Mouse (Mus musculus): ENCODE results near the gene Soga3.

Gene Soga3

GRCm38 (mm10) chr10:29206730-29207129 lies 63.1 kb downstream of the Soga3 start:
- DNase-seq (ENCODE audit: extremely low read depth, insufficient read length, low spot score), result peak; percentile 22

- no peak for DNase-seq (ENCODE audit: extremely low read depth, insufficient read length, low spot score)
Observed at GRCm38 (mm10) chr10:29208735-29209134, 65.1 kb downstream of the Soga3 start.

- no peak for DNase-seq (ENCODE audit: extremely low read depth, insufficient read length, low spot score)
Observed at GRCm38 (mm10) chr10:29211453-29211852, 67.8 kb downstream of the Soga3 start, which contains the start of gene 9330159F19Rik. 9330159F19Rik (plus strand) TSS chr10:29211606.

- no peak for DNase-seq (ENCODE audit: extremely low read depth, insufficient read length, low spot score)
Observed at GRCm38 (mm10) chr10:29213534-29214100, 70.0 kb downstream of the Soga3 start.

- DNase-seq (ENCODE audit: extremely low read depth, insufficient read length, low spot score), result no peak
Observed at GRCm38 (mm10) chr10:29216957-29217356, 73.3 kb downstream of the Soga3 start.

- DNase-seq (ENCODE audit: extremely low read depth, insufficient read length, low spot score), result no peak
Observed at GRCm38 (mm10) chr10:29217451-29217850, 73.8 kb downstream of the Soga3 start.

- no peak for DNase-seq (ENCODE audit: extremely low read depth, insufficient read length, low spot score)
Observed at GRCm38 (mm10) chr10:29225329-29225728, 81.7 kb downstream of the Soga3 start.

GRCm38 (mm10) chr10:29231208-29231607 lies 87.6 kb downstream of the Soga3 start:
- no peak for DNase-seq (ENCODE audit: extremely low read depth, insufficient read length, low spot score)
